Mouse (Mus musculus) erythroblast, embryonic 14.5 days (primary cell): ENCODE measurements around the gene Fam208a. TPM values are rescaled to one million over a fixed set of nuclear protein-coding genes. Genes with fewer than 3 reads are reported as not detected.
A peak's percentile ranks its signal among the peaks of the same experiment; 100 is the strongest.

Experiments used
- H3K27me3 ChIP-seq: 2 replicates; pipeline ENCODE4 v1.6.1; 2012; ENCODE audit warnings: inconsistent platforms; ENCODE audit not compliant: control insufficient read depth
- H3K36me3 ChIP-seq: 2 replicates; pipeline ENCODE4 v1.6.1; 2012; ENCODE audit warnings: mild to moderate bottlenecking, inconsistent platforms; ENCODE audit not compliant: control insufficient read depth
- H3K4me1 ChIP-seq: 2 replicates; pipeline ENCODE4 v1.6.1; 2012; ENCODE audit warnings: inconsistent platforms; ENCODE audit not compliant: control insufficient read depth
- H3K4me3 ChIP-seq: replicated peaks from 2 replicates; pipeline ENCODE3; 2012; ENCODE audit warnings: moderate library complexity, mild to moderate bottlenecking, inconsistent platforms
- H3K9me3 ChIP-seq: 2 replicates; pipeline ENCODE4 v1.6.1; 2012; ENCODE audit warnings: low read length, inconsistent platforms, mixed read lengths; ENCODE audit not compliant: control insufficient read depth
- GATA1 ChIP-seq: IDR thresholded peaks from 2 replicates; pipeline ENCODE4 v1.6.1; 2012; ENCODE audit warnings: low read length, inconsistent platforms, mixed read lengths
- TAL1 ChIP-seq: IDR thresholded peaks from 3 replicates; pipeline ENCODE4 v1.6.1; 2012; ENCODE audit warnings: low read length, inconsistent platforms, mixed read lengths
- polyA plus RNA-seq: library from polyadenylated mRNA; stranded (reverse); fragments of >175 nt; gene quantifications from 2 replicates; pipeline ENCODE4 v1.2.3, GENCODE M21; 2012

Gene Fam208a
- polyA plus RNA-seq, 1 experiment = 0.09 TPM

DNA sequence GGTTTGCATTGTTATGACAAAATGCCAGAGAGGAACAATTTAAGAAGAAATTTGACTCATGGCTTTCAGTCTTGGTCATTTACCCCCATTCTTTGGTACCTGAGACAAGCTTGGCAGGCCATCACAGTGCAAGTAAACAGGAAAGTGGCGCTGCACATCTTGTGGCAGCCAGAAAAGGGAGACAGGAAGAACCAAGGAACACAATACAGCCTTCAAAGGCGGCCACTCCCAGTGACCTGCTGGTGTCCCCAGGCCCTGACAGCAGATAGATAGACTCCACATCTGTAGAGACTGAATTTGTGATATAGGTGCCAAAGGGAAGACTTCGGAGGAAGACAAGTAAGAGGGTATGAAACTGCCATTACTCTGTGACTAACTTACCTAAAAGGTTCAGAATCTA is 20.4 kb upstream of the Fam208a start:
- Histone ChIP-seq H3K4me1 (no peaks in the 10 kb centered on the region), H3K27me3 (no peaks in the 10 kb centered on the region), H3K36me3 (no peaks in the 10 kb centered on the region), H3K4me3 (no peak overlapping the region), H3K9me3 (no peaks in the 10 kb centered on the region)
- TF ChIP-seq GATA1 = no peak
- TF ChIP-seq TAL1 = no peak

GRCm38 (mm10) chr14:27409662-27410061 is 19.0 kb upstream of the Fam208a start:
- Histone ChIP-seq H3K36me3 (no peaks in the 10 kb centered on the region), H3K9me3 (no peaks in the 10 kb centered on the region), H3K27me3 (no peaks in the 10 kb centered on the region), H3K4me1 (no peaks in the 10 kb centered on the region), H3K4me3 (no peak overlapping the region)
- no peak for TF ChIP-seq TAL1
- TF ChIP-seq GATA1 = no peak

DNA sequence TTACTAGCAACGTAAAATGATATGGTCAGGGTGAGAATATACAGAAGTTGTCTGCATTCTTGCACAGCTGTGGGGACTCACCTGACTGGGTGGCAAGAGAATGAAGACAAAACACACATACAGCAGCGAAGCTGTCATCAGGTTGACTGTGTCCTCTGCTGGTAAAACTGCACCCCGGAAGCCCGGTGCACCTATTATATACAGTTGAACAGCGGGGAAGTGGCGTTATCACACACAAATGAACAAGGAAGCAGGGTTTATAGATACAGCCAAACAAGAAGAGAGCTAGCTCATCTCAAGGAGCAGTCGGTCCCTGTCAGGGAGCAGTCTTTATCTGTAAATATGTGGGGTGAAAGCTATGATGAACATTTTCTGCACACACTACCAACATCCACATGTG is 17.1 kb upstream of the Fam208a start:
- no peaks in the 10 kb centered on the region for H3K4me1 ChIP-seq
- TF ChIP-seq GATA1 (no peak), TAL1 (no peak)
- H3K9me3 ChIP-seq = no peaks in the 10 kb centered on the region
- H3K27me3 ChIP-seq = no peaks in the 10 kb centered on the region
- no peak overlapping the region for H3K4me3 ChIP-seq
- H3K36me3 ChIP-seq = no peaks in the 10 kb centered on the region

GRCm38 (mm10) chr14:27412699-27413098 is 15.9 kb upstream of the Fam208a start:
- no peaks in the 10 kb centered on the region for H3K36me3 ChIP-seq
- H3K27me3 ChIP-seq = no peaks in the 10 kb centered on the region
- no peak overlapping the region for H3K4me3 ChIP-seq
- H3K9me3 ChIP-seq = no peaks in the 10 kb centered on the region
- TF ChIP-seq TAL1 (no peak), GATA1 (no peak)
- no peaks in the 10 kb centered on the region for H3K4me1 ChIP-seq

- TF ChIP-seq TAL1 = no peak
- TF ChIP-seq GATA1 = no peak
- Histone ChIP-seq H3K4me3 (no peak overlapping the region), H3K4me1 (no peaks in the 10 kb centered on the region), H3K27me3 (no peaks in the 10 kb centered on the region), H3K36me3 (no peaks in the 10 kb centered on the region), H3K9me3 (no peaks in the 10 kb centered on the region)
Observed at GRCm38 (mm10) chr14:27413961-27414360, 14.7 kb upstream of the Fam208a start.

DNA sequence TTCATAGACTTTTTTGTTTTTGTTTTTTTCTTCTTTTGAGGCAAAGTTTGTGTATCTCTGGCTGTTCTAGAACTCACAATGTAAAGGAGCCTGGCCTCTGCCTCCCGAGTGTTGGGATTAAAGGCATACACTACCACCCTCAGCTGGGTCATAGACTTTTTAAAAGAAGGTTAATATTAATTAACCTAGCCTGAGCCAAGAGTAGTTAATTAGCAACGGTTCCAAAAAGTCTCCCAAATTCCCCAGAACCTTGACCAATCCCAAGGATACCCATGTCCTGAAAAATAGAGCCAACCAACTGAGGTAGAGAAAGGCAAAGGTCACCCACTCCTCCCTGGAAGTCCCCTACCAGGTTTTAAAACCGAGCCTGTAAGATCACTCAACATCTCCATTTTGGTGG is 7.8 kb upstream of the Fam208a start:
- H3K27me3 ChIP-seq = peaks cover 3% of the 10 kb centered on the region
- no peaks in the 10 kb centered on the region for H3K36me3 ChIP-seq

DNA sequence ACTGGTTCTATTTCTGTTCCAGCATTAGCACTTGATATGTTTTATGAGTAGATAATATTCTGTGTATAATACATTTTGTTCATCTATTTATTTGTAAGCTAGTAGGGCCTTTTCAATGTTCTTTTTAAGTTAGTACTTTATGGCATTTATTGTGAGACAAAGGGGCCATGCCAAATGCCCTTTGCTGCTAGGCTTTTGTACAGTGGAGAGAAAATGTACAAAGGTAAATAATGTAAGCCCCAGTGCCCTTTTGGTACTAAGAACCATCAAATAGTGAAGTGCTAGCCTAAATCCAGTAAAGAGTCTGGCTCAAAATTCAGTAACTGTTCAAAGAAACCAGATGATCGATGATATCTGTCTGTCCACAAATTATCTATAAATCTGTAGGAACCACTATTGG is 6.3 kb upstream of the Fam208a start:
- Histone ChIP-seq H3K4me3 (no peak overlapping the region), H3K27me3 (peaks cover 3% of the 10 kb centered on the region), H3K4me1 (no peaks in the 10 kb centered on the region), H3K9me3 (peaks cover 6% of the 10 kb centered on the region), H3K36me3 (no peaks in the 10 kb centered on the region)
- TF ChIP-seq TAL1 = no peak
- no peak for TF ChIP-seq GATA1

More for the DNA sequence above, 7.8 kb upstream of the Fam208a start:
- Histone ChIP-seq H3K9me3 (peaks cover 6% of the 10 kb centered on the region), H3K4me1 (no peaks in the 10 kb centered on the region), H3K4me3 (no peak overlapping the region)
- TF ChIP-seq TAL1 = no peak
- TF ChIP-seq GATA1 = no peak

DNA sequence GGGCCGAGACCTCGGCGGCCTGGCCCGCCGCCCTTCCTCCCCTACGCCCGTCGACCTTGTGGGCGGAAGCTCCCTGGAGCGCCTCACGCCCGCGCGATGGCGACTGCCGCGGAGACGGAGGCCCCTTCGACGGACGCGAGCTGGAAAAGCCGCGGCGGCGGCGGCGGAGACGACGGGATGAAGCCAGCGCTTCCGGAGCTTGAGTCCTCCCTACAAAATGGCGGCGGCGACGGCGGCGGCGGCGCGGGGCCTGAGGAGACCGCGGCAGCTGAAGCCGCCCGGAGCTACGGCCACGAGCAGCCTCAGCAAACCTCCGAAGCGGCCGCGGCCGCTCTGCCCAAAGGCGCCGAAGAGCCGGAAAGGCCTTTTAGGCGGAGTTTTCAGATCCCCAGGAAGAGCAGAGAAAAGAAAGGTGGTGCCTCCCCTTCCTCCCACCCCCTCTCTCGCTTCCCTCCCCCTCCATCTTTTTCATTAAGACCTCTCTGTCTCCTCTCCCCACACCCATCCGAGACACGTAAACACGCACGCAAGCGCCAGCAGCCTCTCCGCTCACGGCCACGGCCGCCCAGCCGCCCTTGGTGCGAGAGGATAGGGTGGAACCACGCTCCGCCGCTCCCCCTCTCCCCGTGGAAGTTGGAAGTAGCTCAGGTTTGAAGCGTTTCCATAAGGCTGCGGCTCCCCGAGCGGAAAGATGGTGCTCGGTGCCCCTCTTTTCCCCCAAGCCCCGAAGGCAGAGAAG is 508 bp downstream of the Fam208a start:
- Histone ChIP-seq H3K9me3 (peaks cover 16% of the 10 kb centered on the region), H3K4me3 (peak overlapping the region; percentile 91), H3K36me3 (peaks cover 35% of the 10 kb centered on the region), H3K4me1 (peaks cover 31% of the 10 kb centered on the region), H3K27me3 (peaks cover 7% of the 10 kb centered on the region)
- no peak for TF ChIP-seq TAL1
- no peak for TF ChIP-seq GATA1

DNA sequence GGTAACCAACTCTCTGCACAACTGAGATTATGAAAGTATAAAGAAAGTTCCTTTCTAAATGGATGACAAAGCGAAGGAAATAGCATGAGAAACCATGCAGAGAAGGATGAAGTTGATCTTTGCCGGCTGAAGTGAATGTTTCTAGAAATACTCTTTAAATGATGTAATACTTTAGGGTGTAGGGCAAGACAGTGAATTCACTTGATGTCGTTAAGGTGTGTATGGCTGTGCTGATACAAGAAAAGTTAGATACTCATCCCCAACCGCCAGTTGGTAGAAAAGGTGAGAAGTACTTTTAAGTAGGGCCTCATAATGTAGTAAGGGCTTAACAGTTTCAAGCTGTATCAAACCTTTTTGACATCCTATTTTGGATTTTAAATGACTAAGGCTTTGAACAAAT is 1.6 kb downstream of the Fam208a start:
- peaks cover 10% of the 10 kb centered on the region for H3K9me3 ChIP-seq
- no peak for TF ChIP-seq TAL1
- no peak for TF ChIP-seq GATA1
- H3K36me3 ChIP-seq = peaks cover 44% of the 10 kb centered on the region
- H3K4me3 ChIP-seq = peak overlapping the region; percentile 91
- H3K4me1 ChIP-seq = peaks cover 33% of the 10 kb centered on the region
- peaks cover 5% of the 10 kb centered on the region; the same call in 1 of the 2 replicates for H3K27me3 ChIP-seq
